Mouse (Mus musculus): Measurements from ENCODE around the gene Tmem45a2. TPM values are rescaled to one million over a fixed set of nuclear protein-coding genes. Genes with fewer than 3 reads are reported as not detected.
"Not testable (repeated sequence)": the region's sequence is repeated elsewhere in the genome, so short reads cannot be mapped to it uniquely, and the experiment has no call there.

The Tmem45a2 gene
- total RNA-seq (2015; ENCODE audit: low replicate concordance) = 0.63 and 2.9 TPM in 2 replicates
- 3.2 TPM in 1 of 2 replicates, not detected in the other for total RNA-seq (2017; ENCODE audit: low replicate concordance)

- no peak for ATAC-seq (replicated peaks; ENCODE audit: low FRiP score, poor library complexity, severe bottlenecking)
Measured at GRCm38 (mm10) chr16:57071132-57071639, at the start of gene Tmem45a2. Tmem45a2 (minus strand) TSS chr16:57071372.

DNA sequence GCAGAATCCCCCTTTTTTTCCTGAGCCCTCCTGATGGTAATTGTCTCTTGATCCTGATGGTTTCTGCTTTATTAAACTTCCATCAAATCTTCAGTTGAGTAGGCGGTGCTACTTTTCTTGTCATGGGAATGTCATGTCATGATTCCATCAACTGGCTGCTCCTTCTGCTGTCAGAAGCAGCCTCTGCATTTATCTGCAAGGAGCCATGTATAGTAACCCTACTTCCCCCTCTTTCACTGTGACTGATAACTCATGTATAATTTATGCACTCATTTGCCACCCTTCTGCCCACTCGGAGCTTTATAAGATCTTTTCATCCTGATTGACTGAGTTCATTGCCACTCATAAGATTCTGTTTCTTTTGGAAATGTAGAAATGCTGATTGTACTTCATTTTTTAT, 46.4 kb upstream of the Tmem45a2 start:
- no peak for ATAC-seq (replicated peaks; ENCODE audit: low FRiP score, poor library complexity, severe bottlenecking)

DNA sequence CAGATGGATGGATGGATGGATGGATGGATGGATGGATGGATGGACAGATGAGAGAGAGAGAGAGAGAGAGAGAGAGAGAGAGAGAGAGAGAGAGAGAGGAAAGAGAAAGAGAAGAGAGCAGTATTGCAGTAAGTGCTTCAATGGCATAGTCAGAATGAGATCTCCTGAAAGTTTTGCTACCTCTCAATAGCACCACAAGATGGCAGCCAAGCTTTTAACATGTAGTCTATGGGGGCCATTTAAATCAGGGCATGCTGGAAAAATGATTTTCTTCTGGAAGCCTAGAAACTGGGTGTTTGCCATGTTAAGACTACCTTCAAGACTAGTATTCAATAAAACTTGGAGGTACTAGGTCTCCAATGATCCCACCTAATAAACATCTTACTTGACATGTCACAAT, 44.9 kb upstream of the Tmem45a2 start:
- ATAC-seq (replicated peaks; ENCODE audit: low FRiP score, poor library complexity, severe bottlenecking) = no peak

DNA sequence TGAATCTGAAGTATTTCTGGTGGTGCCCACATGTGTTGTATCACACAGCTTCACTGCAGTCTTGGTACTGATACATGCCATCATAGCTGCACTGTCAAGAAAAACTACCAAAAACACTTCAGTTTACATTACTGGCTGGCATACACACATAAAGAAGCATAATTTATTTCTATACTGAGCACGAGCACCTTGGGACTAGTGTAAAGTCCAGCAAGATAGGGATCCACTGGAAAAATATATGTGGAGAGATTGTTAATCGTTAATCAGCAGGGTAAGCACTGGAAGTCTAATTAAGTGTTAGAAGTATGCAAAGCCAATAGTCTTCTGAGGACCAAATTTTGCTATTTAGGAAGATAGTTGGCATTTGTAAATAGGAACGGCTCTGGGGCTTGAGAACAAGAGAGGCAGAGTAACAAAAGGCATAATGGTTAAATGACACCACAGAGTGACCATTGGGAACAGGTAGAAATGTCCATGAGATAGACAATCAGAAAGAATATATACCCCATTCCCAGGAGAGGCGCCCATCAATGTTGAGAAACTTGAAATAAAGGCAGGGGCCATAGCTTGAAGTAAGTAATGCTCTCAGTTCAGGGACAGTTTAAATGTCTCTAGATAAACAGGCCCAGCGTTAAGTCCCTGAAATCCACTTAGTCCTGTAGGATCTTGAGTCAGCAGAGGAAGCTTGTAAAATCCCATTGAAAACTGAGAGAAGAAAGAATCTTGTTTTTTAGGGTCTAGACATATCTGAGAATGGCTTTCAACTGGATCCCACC, 35.2 kb upstream of the Tmem45a2 start:
- no peak for ATAC-seq (replicated peaks; ENCODE audit: low FRiP score, poor library complexity, severe bottlenecking)

DNA sequence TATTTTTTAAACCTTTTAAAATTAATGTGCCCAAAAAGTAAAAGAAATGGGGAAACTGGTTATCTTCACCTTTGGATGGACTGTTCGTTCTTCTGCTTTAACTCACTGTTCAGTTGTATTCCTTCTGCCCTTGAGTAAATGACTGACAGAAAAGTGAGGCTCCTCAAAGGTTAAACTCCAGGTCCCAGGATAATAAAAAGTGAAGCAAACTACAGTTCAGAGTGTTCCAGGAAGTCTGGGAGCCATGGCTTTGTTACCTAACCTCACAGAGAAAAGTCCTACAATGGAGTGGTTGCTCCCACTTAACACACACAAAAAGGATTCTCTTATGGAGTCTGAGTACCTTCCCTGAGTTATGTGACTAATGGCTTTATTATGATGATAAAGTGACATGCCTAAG, 30.0 kb upstream of the Tmem45a2 start:
- ATAC-seq (replicated peaks; ENCODE audit: low FRiP score, poor library complexity, severe bottlenecking) = no peak

- no peak for ATAC-seq (replicated peaks; ENCODE audit: low FRiP score, poor library complexity, severe bottlenecking)
Measured at GRCm38 (mm10) chr16:57099572-57100237, 28.5 kb upstream of the Tmem45a2 start.

GRCm38 (mm10) chr16:57098468-57099144, 27.4 kb upstream of the Tmem45a2 start:
- ATAC-seq (replicated peaks; ENCODE audit: low FRiP score, poor library complexity, severe bottlenecking) = no peak

DNA sequence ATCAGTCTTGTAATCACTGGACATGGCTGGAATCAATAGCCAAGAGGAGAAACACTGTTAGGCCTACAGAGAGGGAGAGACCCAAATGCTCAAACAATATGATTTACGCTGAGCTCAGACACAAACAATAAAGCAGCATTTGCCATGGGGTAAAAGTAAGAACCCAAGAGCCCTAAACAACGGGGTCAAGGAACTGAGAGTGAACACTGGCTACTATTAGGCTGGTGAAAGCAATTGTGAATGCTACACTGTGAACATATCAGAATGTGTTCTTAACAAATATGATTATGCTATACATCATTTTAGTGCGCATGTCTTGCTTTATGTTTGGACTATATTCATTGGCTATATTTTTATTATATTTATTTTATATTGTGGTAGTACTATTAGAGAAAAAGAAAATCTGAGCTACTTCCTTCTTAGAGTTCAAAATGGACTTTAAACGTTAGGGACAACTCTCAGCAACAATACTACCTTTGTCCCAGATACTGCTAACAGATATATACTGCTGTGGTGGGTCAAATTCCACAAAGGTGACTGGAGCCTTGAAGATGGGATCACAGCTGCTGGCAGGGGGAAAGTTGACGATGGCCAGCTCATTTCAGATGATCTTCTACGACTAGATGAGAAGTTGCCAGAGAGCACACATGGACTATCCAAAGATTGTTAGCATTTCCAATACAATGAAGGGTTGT, 21.9 kb upstream of the Tmem45a2 start:
- no peak for ATAC-seq (replicated peaks; ENCODE audit: low FRiP score, poor library complexity, severe bottlenecking)

DNA sequence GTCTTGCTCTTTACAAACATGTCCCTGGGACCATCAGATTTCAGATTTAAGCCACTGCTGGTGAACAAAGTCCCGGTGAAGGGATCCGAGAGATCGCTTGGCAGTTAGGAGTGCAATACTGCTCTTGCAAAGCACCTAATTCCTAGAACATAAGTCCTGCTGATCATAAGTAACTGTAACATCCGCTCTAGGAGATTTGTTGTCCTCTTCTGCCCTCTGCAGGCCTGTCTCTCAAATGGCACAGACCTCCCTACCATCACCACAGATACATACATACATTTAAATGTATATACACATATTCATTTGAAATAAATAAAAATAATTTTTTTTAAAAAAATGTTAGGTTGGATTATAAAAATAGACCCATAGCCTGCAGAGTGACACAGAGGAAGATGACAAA, 21.3 kb upstream of the Tmem45a2 start:
- no peak for ATAC-seq (replicated peaks; ENCODE audit: low FRiP score, poor library complexity, severe bottlenecking)

DNA sequence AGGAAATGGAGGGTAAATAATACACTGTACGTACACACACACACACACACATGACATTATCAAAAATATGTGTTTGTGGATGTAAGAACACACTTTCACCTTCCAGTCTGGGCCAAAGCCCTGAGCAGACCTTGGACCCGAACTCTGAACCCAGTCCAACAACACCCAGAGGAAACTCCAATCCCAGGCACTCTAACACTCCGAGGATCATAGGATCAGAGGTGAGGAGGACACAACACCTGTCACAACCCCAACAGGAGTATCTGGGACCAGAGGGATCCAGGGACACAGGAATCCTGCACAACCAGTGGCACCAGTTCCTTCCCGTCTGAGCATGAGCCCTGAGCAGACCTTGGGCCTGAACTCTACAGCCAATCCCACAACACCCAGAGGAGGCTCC, 8.4 kb upstream of the Tmem45a2 start:
- no peak for ATAC-seq (replicated peaks; ENCODE audit: low FRiP score, poor library complexity, severe bottlenecking)

- no peak for ATAC-seq (replicated peaks; ENCODE audit: low FRiP score, poor library complexity, severe bottlenecking)
Measured at GRCm38 (mm10) chr16:57075986-57076385, 4.8 kb upstream of the Tmem45a2 start.

DNA sequence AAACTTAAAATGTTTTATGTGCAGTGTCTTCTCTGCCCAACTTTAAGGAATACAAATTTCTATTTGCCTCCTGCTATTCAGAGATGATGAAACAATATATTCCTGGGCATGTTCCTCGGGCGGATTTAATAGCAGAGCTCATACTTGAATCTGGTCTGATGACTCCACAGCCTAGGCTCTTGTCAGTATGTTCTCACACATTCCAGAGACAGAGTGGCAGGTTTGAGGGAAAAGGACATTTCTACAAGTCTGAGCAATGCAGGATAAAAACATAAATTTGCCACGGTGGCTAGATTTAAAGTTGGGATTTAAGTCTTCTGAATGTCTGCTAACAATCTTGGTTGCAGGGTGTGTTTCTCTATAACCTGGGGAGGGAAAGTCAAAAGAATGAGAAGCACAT, 9.1 kb downstream of the Tmem45a2 start:
- no peak for ATAC-seq (replicated peaks; ENCODE audit: low FRiP score, poor library complexity, severe bottlenecking)

- no peak for ATAC-seq (replicated peaks; ENCODE audit: low FRiP score, poor library complexity, severe bottlenecking)
Measured at GRCm38 (mm10) chr16:57056995-57057394, 14.2 kb downstream of the Tmem45a2 start.

GRCm38 (mm10) chr16:57049974-57050373, 21.2 kb downstream of the Tmem45a2 start:
- ATAC-seq (replicated peaks; ENCODE audit: low FRiP score, poor library complexity, severe bottlenecking) = no peak

GRCm38 (mm10) chr16:57038600-57038999, 32.6 kb downstream of the Tmem45a2 start:
- ATAC-seq (replicated peaks; ENCODE audit: low FRiP score, poor library complexity, severe bottlenecking) = no peak

- no peak for ATAC-seq (replicated peaks; ENCODE audit: low FRiP score, poor library complexity, severe bottlenecking)
Measured at GRCm38 (mm10) chr16:57030150-57030885, 40.9 kb downstream of the Tmem45a2 start.

GRCm38 (mm10) chr16:56998283-56998682, 72.9 kb downstream of the Tmem45a2 start:
- ATAC-seq (replicated peaks; ENCODE audit: low FRiP score, poor library complexity, severe bottlenecking) = not testable (repeated sequence)

All from erythroblast, adult 5-6 weeks (primary cell).